Mouse (Mus musculus): Measurements from ENCODE around the gene Spsb1. TPM values are rescaled to one million over a fixed set of nuclear protein-coding genes. Genes with fewer than 3 reads are reported as not detected.
A peak's percentile ranks its signal among the peaks of the same experiment; 100 is the strongest.

Gene Spsb1
- polyA plus RNA-seq, 1 experiment from 2014 or later: 26.9 TPM

DNA sequence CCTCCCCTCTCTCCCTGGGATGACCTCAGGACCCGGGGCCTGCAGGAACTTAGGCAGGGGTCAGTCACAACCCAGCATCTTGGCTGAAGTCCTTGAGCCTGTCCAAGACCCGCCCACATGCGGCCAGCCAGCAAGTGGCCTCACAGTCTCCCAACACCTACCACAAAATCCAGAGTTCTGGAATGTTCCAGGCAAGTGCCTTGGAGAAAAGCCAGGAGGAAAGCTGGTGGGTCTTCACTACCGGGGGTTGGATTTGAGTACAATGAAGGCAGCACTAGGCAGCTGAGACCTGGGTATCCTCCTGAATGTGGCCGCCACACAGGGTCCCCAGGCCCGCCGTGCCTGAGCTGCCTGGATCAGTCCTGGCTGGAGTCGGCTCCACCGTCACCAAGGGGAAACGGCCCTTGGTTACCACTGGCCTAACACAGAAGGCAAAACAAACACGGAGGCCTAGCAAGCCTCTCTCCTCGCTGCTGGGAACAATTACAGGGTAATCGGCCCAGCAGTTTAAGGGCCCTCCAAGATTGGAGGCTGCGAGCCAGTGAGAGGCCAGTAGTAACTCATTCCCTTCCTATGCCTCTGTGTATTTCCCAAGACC is 32.6 kb downstream of the Spsb1 start:
- no peaks in the 10 kb centered on the region for H3K36me3 ChIP-seq (ENCODE audit: control insufficient read depth, insufficient read depth, low read length)
- ATAC-seq (ENCODE audit: insufficient read depth, low FRiP score, low TSS enrichment) (no peak), DNase-seq (ENCODE audit: low spot score) (peak; percentile 52)
- H3K9me3 ChIP-seq (ENCODE audit: control insufficient read depth, low read length): no peaks in the 10 kb centered on the region
- peak overlapping the region; percentile 12; the same call in 1 of the 2 replicates for H3K4me2 ChIP-seq (ENCODE audit: low read depth)
- peak overlapping the region; percentile 69 for H3K27ac ChIP-seq (ENCODE audit: low read depth, low read length)
- whole genome bisulfite sequencing: 17% methylated on average over 14 of the region's 14 CpGs
- peak overlapping the region; percentile 33; the same call in 1 of the 2 replicates for H3K9ac ChIP-seq (ENCODE audit: low read length)
- peaks cover 31% of the 10 kb centered on the region for H3K4me1 ChIP-seq (ENCODE audit: control insufficient read depth, insufficient read depth, low read length)
- no peaks in the 10 kb centered on the region for H3K27me3 ChIP-seq (ENCODE audit: control insufficient read depth, insufficient read depth, low read length)
- H3K4me3 ChIP-seq (ENCODE audit: low read depth, low read length): no peak overlapping the region

DNA sequence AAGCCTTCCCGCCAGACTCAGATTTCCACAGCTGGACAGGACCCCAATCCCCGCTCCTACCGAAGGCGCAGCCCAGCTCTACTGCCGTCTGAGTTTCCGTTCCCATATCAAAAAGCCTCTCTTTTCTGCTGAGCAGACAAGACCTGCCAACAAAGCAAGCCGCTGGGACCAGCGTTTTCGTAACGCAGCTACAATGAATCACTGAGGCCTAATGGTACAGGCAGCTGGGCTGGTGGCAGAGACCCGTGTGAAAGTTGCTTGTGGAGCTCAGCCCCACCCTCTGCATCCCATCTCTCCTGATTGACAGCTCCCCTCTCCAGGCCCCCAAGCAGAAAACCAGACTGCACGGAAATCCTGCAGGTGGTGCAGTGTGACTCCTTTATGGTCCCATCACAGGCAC is 34.0 kb downstream of the Spsb1 start:
- Histone ChIP-seq H3K36me3 (ENCODE audit: control insufficient read depth, insufficient read depth, low read length) (no peaks in the 10 kb centered on the region), H3K4me3 (ENCODE audit: low read depth, low read length) (no peak overlapping the region), H3K27ac (ENCODE audit: low read depth, low read length) (no peak overlapping the region), H3K27me3 (ENCODE audit: control insufficient read depth, insufficient read depth, low read length) (no peaks in the 10 kb centered on the region), H3K9me3 (ENCODE audit: control insufficient read depth, low read length) (no peaks in the 10 kb centered on the region), H3K4me2 (ENCODE audit: low read depth) (no peak overlapping the region), H3K4me1 (ENCODE audit: control insufficient read depth, insufficient read depth, low read length) (peaks cover 31% of the 10 kb centered on the region), H3K9ac (ENCODE audit: low read length) (peak overlapping the region; percentile 5; the same call in 1 of the 2 replicates)
- ATAC-seq (ENCODE audit: insufficient read depth, low FRiP score, low TSS enrichment) (no peak), DNase-seq (ENCODE audit: low spot score) (peak; percentile 46)
- WGBS: 33% methylated on average over 12 of the region's 12 CpGs

DNA sequence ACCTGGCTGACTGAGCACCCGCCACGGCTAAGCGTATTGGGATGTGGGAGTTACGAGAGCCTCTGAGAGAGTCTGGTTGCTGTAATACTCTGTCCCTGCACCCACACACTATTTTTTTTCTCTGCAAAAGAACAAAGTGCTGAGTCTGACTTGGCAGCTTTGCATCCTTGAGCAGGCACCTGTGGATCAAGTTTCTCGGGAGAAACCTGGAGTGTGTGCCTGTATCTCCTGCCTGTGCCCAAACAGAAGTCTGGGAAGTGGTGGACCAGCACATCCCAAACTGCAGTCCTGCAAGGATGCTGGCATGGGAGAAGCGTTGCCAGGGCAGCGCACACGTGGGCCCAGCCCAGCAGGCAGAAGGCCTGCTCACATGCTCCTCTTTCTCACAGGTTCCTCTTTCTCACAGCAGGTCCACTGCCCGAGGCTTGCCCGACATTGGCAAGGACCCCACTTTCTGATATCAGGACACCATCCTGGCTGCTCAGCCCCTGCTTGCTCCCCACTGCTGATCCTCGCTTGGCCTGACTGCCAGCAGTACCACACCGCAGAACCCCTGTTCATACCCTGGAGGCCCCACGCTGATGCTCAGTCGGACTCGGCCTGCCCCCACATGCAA is 36.3 kb downstream of the Spsb1 start:
- Histone ChIP-seq H3K9ac (ENCODE audit: low read length) (no peak overlapping the region), H3K27ac (ENCODE audit: low read depth, low read length) (no peak overlapping the region), H3K9me3 (ENCODE audit: control insufficient read depth, low read length) (no peaks in the 10 kb centered on the region), H3K4me2 (ENCODE audit: low read depth) (no peak overlapping the region), H3K4me1 (ENCODE audit: control insufficient read depth, insufficient read depth, low read length) (peaks cover 32% of the 10 kb centered on the region), H3K4me3 (ENCODE audit: low read depth, low read length) (no peak overlapping the region), H3K36me3 (ENCODE audit: control insufficient read depth, insufficient read depth, low read length) (no peaks in the 10 kb centered on the region), H3K27me3 (ENCODE audit: control insufficient read depth, insufficient read depth, low read length) (no peaks in the 10 kb centered on the region)
- whole genome bisulfite sequencing: 91% methylated on average over 15 of the region's 15 CpGs
- DNase-seq (ENCODE audit: low spot score) (no peak), ATAC-seq (ENCODE audit: insufficient read depth, low FRiP score, low TSS enrichment) (no peak)

DNA sequence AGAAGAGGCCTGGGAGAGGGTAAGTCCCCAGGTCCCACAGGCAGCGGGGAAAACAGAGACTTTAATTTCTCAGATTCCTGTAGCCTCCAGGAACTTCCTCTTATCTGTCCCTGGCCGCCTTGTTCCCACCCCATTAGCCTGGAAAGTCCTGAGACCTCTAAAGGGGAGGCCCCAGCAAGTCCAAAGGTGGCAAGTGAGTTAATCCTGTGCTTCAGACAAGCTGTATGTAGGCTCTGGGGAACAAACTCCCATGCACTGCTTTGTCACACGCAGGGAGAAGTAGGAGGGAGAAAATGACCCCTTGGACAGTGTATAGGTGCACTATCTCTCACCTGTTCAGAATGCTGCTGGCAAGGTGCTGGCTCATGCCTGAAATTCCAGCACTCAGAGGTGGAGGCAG is 38.0 kb downstream of the Spsb1 start:
- Histone ChIP-seq H3K4me1 (ENCODE audit: control insufficient read depth, insufficient read depth, low read length) (peaks cover 29% of the 10 kb centered on the region), H3K9ac (ENCODE audit: low read length) (no peak overlapping the region), H3K4me2 (ENCODE audit: low read depth) (no peak overlapping the region), H3K36me3 (ENCODE audit: control insufficient read depth, insufficient read depth, low read length) (no peaks in the 10 kb centered on the region), H3K27me3 (ENCODE audit: control insufficient read depth, insufficient read depth, low read length) (no peaks in the 10 kb centered on the region), H3K9me3 (ENCODE audit: control insufficient read depth, low read length) (no peaks in the 10 kb centered on the region), H3K4me3 (ENCODE audit: low read depth, low read length) (no peak overlapping the region), H3K27ac (ENCODE audit: low read depth, low read length) (no peak overlapping the region)
- DNase-seq (ENCODE audit: low spot score) (no peak), ATAC-seq (ENCODE audit: insufficient read depth, low FRiP score, low TSS enrichment) (no peak)
- WGBS: 70% methylated on average over 3 of the region's 3 CpGs

DNA sequence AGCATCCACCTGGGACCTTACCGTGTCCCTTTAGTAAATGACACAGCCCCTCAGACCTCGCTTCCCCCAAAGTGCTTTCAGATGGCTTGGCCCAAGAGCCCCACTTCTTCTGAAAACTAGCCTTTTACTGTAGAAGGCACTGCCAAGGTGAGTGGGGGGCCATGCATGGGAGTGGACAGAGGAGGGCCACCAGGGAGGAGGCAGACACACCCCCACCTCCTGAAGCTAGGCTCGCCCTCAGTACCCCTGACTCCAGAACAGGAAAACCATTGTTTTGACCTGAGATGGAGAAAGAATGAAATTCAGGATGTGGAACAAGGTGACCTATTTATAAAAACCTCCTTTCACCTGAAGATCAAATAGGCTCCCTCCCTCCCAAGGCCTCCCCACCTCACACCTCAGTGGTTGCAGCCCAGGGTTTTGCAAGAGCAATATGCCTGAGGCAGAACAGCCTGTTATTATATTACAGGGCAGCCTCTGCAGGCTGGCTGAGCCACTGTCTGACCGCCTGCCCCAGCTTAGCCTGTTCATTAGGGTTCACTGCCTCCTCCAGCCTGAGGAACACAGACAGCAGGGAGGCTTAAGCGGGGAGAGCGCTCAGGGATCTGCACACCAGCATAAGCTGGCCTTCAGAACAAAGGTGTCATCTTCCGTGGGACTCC is 41.0 kb downstream of the Spsb1 start:
- H3K9me3 ChIP-seq (ENCODE audit: control insufficient read depth, low read length): no peaks in the 10 kb centered on the region
- no peak overlapping the region for H3K4me3 ChIP-seq (ENCODE audit: low read depth, low read length)
- peaks cover 24% of the 10 kb centered on the region for H3K4me1 ChIP-seq (ENCODE audit: control insufficient read depth, insufficient read depth, low read length)
- H3K27ac ChIP-seq (ENCODE audit: low read depth, low read length): no peak overlapping the region
- DNase-seq (ENCODE audit: low spot score) (no peak), ATAC-seq (ENCODE audit: insufficient read depth, low FRiP score, low TSS enrichment) (no peak)
- WGBS: 65% methylated on average over 7 of the region's 7 CpGs
- no peak overlapping the region for H3K4me2 ChIP-seq (ENCODE audit: low read depth)
- no peaks in the 10 kb centered on the region for H3K27me3 ChIP-seq (ENCODE audit: control insufficient read depth, insufficient read depth, low read length)
- no peak overlapping the region for H3K9ac ChIP-seq (ENCODE audit: low read length)
- no peaks in the 10 kb centered on the region for H3K36me3 ChIP-seq (ENCODE audit: control insufficient read depth, insufficient read depth, low read length)

DNA sequence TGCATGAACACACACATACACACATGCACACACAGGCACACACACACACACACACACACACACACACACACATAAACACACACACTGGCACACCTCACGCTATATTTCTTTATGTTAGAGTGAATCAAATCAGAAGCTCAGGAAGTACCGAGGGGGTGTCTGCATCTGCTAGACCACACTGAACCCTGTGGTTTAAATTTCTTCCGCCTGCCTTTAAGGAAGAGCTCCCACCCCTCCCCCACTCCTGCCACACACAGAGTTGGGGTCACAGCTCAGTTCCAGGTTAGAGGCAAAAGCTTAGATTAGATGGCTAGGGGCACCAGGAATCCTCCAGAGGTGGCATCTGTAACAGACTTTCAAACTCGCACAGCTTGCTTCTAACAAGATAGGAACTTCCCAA is 42.4 kb downstream of the Spsb1 start:
- Histone ChIP-seq H3K27ac (ENCODE audit: low read depth, low read length) (no peak overlapping the region), H3K4me3 (ENCODE audit: low read depth, low read length) (no peak overlapping the region), H3K9me3 (ENCODE audit: control insufficient read depth, low read length) (no peaks in the 10 kb centered on the region), H3K36me3 (ENCODE audit: control insufficient read depth, insufficient read depth, low read length) (no peaks in the 10 kb centered on the region), H3K9ac (ENCODE audit: low read length) (no peak overlapping the region), H3K4me2 (ENCODE audit: low read depth) (no peak overlapping the region), H3K4me1 (ENCODE audit: control insufficient read depth, insufficient read depth, low read length) (peaks cover 22% of the 10 kb centered on the region), H3K27me3 (ENCODE audit: control insufficient read depth, insufficient read depth, low read length) (no peaks in the 10 kb centered on the region)
- WGBS: 40% methylated on average over 4 of the region's 4 CpGs
- DNase-seq (ENCODE audit: low spot score) (peak; percentile 40), ATAC-seq (ENCODE audit: insufficient read depth, low FRiP score, low TSS enrichment) (no peak)

DNA sequence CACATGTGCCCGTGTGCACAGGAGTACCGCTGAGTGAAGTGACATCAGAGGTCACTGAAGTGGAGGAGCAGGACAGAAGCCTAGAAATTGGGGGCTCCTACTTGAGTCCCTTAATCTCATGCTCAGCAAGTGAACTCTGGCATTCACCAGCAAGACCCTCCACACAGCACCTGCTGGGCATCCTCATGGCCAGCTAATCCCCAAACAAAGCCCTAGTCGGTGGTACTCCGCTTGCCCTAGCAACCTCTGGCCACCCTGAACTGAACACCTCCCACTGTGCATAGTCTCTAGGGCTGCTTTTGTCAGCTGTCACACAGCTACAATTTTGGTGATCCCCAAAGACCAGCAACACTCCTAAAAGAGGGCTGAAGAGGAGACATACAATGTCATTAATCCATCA is 44.3 kb downstream of the Spsb1 start:
- ATAC-seq (ENCODE audit: insufficient read depth, low FRiP score, low TSS enrichment): no peak
- DNase-seq (ENCODE audit: low spot score): no peak
- 79% methylated on average over 4 of the region's 4 CpGs for WGBS
- Histone ChIP-seq H3K4me1 (ENCODE audit: control insufficient read depth, insufficient read depth, low read length) (peaks cover 28% of the 10 kb centered on the region), H3K27ac (ENCODE audit: low read depth, low read length) (no peak overlapping the region), H3K4me3 (ENCODE audit: low read depth, low read length) (no peak overlapping the region), H3K9me3 (ENCODE audit: control insufficient read depth, low read length) (no peaks in the 10 kb centered on the region), H3K9ac (ENCODE audit: low read length) (no peak overlapping the region), H3K27me3 (ENCODE audit: control insufficient read depth, insufficient read depth, low read length) (no peaks in the 10 kb centered on the region), H3K36me3 (ENCODE audit: control insufficient read depth, insufficient read depth, low read length) (no peaks in the 10 kb centered on the region; the same call in 1 of the 2 replicates), H3K4me2 (ENCODE audit: low read depth) (no peak overlapping the region)

DNA sequence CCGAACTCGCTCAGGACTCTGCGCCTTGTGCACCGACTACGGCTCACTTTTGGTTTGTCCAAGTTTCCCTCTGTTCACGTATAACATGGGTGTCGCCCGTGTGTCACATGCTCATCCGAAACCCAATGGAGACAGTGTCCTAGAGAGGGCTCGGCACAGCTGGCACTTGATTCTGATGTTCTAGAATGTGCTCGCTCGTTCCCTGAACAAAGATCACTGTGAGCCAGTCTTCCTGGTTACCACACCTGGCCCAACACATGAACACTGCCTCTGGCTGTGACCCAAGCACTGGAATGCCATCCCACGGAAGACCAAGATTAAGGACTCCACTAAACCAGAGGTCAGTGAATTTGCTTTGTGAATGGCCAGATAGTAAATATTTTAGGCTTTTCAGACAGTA is 45.3 kb downstream of the Spsb1 start:
- H3K27me3 ChIP-seq (ENCODE audit: control insufficient read depth, insufficient read depth, low read length): no peaks in the 10 kb centered on the region
- H3K9me3 ChIP-seq (ENCODE audit: control insufficient read depth, low read length): no peaks in the 10 kb centered on the region
- H3K4me1 ChIP-seq (ENCODE audit: control insufficient read depth, insufficient read depth, low read length): peaks cover 28% of the 10 kb centered on the region
- H3K4me2 ChIP-seq (ENCODE audit: low read depth): no peak overlapping the region
- ATAC-seq (ENCODE audit: insufficient read depth, low FRiP score, low TSS enrichment) (no peak), DNase-seq (ENCODE audit: low spot score) (no peak)
- no peak overlapping the region for H3K27ac ChIP-seq (ENCODE audit: low read depth, low read length)
- H3K36me3 ChIP-seq (ENCODE audit: control insufficient read depth, insufficient read depth, low read length): peaks cover 2% of the 10 kb centered on the region; the same call in 1 of the 2 replicates
- no peak overlapping the region for H3K9ac ChIP-seq (ENCODE audit: low read length)
- no peak overlapping the region for H3K4me3 ChIP-seq (ENCODE audit: low read depth, low read length)
- WGBS: 91% methylated on average over 13 of the region's 13 CpGs

DNA sequence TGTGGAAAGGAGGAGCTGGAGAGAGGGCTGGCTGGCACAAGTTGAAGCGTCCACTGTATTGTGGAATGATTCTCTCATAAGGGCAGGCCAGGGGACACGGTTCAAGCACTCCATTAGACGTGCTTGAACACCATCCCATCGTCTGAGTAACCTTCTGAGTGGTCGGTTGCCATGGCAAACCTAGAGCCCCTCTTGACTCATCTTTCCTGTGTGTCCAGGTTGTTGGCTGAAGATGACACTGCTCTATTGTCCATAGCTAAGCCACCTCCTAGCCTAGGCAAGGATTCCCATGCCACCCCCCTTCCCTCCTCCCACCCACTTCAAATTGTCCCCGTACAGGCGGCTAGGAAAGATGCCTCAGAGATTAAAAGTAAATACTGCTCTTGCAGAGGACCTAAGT is 45.9 kb downstream of the Spsb1 start:
- H3K36me3 ChIP-seq (ENCODE audit: control insufficient read depth, insufficient read depth, low read length): peaks cover 2% of the 10 kb centered on the region
- no peak for DNase-seq (ENCODE audit: low spot score)
- H3K4me2 ChIP-seq (ENCODE audit: low read depth): no peak overlapping the region
- no peak overlapping the region for H3K4me3 ChIP-seq (ENCODE audit: low read depth, low read length)
- peaks cover 25% of the 10 kb centered on the region for H3K4me1 ChIP-seq (ENCODE audit: control insufficient read depth, insufficient read depth, low read length)
- H3K9me3 ChIP-seq (ENCODE audit: control insufficient read depth, low read length): no peaks in the 10 kb centered on the region
- no peaks in the 10 kb centered on the region for H3K27me3 ChIP-seq (ENCODE audit: control insufficient read depth, insufficient read depth, low read length)
- H3K27ac ChIP-seq (ENCODE audit: low read depth, low read length): no peak overlapping the region
- no peak overlapping the region for H3K9ac ChIP-seq (ENCODE audit: low read length)
- 63% methylated on average over 7 of the region's 7 CpGs for WGBS
- no peak for ATAC-seq (ENCODE audit: insufficient read depth, low FRiP score, low TSS enrichment)
